Mouse (Mus musculus): ENCODE data around the gene Klk1b26.
"Not testable (repeated sequence)": the region's sequence is repeated elsewhere in the genome, so short reads cannot be mapped to it uniquely, and the experiment has no call there.

DNA sequence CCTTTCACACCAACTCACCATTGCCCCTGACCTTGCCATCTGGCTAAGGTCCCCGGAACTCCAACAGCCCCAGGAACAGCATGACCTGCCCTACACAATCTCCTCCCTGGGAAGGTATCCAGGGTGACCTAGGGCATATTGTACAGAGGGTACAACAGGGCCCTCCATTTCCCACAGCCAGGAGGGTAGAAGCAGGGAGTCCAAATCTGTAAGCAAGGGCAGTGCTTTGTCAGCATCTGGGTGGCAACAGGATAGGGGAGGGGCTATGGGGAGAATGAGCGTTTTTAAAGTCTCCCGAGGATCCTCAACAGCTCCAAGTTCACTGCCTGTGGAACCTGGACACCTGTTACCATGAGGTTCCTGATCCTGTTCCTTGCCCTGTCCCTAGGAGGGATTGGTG lies 40.0 kb downstream of the Klk1b26 start, which contains the start of gene Klk1b27:
- TF ChIP-seq CTCF (conservative IDR thresholded peaks at IDR 0.05; ENCODE audit: low read length); POU5F1 (IDR thresholded peaks at IDR 0.05; ENCODE audit: borderline replicate concordance, low read length): not testable (repeated sequence)

Measured in E14TG2a.4 (cell line).